ENCODE assay signal across 8 mouse cellular contexts in genomic region chr19:57239176-57239784, GRCm38 (mm10).
A peak's percentile ranks its signal among the peaks of the same experiment; 100 is the strongest.
DNase-seq lines count a peak whose midpoint lies in the region; ATAC-seq and TF ChIP-seq lines count a peak whose summit lies in the region.

No protein-coding gene starts in this region.

- peak; percentile 95 for DNase-seq in 3T3-L1 (ENCODE audit: low read depth, low spot score)
- peak; percentile 80 for DNase-seq in adrenal gland, adult 2 months
- peak; percentile 34 to 37 for DNase-seq in frontal cortex, postnatal 10 days (ENCODE audit: low spot score in 2 of 2)
- DNase-seq in left cerebral cortex, postnatal 4 days = peak; percentile 58
- DNase-seq in B cell, adult 2 months = no peak
- no peak for DNase-seq in embryo, embryonic 9.5 days (ENCODE audit: extremely low spot score)

- ATAC-seq in hematopoietic stem cell, adult 5-6 weeks (replicated peaks in 1 of 2; ENCODE audit: insufficient read depth in 1 of 2, low FRiP score in 2 of 2, low TSS enrichment in 1 of 2, low read depth in 1 of 2, poor library complexity in 2 of 2, severe bottlenecking in 2 of 2) = peak; percentile 18 to 23; a peak in 2 of 4 replicates

- TF ChIP-seq POLR2A in small intestine, adult 2 months (IDR thresholded peaks at IDR 0.05; ENCODE audit: low read depth, low read length) = no peak

- H3K27me3 ChIP-seq in small intestine, adult 2 months (ENCODE audit: control insufficient read depth, insufficient read depth, low read length) = no peaks in the 10 kb centered on the region

- peak overlapping the region; percentile 2; the same call in 1 of the 2 replicates for H3K4me3 ChIP-seq in small intestine, adult 2 months (ENCODE audit: low read depth, low read length)

- peaks cover 5% of the 10 kb centered on the region; the same call in 1 of the 2 replicates for H3K4me1 ChIP-seq in small intestine, adult 2 months (ENCODE audit: control insufficient read depth, insufficient read depth, insufficient read length, low read length)

- TF ChIP-seq CTCF in small intestine, adult 2 months (IDR thresholded peaks at IDR 0.05; ENCODE audit: extremely low read depth, insufficient read length, insufficient replicate concordance, low read depth, low read length) = no peak

- intact Hi-C loops in left cerebral cortex, postnatal 4 days (cut with DNase I) = no loop called here

- H3K36me3 ChIP-seq in small intestine, adult 2 months (ENCODE audit: control insufficient read depth, insufficient read depth, low read length) = no peaks in the 10 kb centered on the region

- 20% methylated on average over 11 of the region's 11 CpGs for WGBS in small intestine, adult 2 months

- no peak overlapping the region for H3K27ac ChIP-seq in small intestine, adult 2 months (ENCODE audit: insufficient read depth, low read depth, low read length)

Comparison
In these comparisons a context has a peak if more than half of its experiments do, and no peak if none do; other contexts are left out.
1. DNase-seq: peak in 3T3-L1 (single experiment), adrenal gland, adult 2 months (single experiment), frontal cortex, postnatal 10 days (2 of 2) and left cerebral cortex, postnatal 4 days (single experiment); none in B cell, adult 2 months (0 of 2) and embryo, embryonic 9.5 days (single experiment).